Mouse (Mus musculus): Measurements from ENCODE around the gene Tbc1d30.

Gene Tbc1d30

GRCm38 (mm10) chr10:121351066-121351581 is at the start of gene Tbc1d30:
Tbc1d30 (minus strand) TSS chr10:121351278.
- DNase-seq = peak; percentile 19

GRCm38 (mm10) chr10:121398599-121398998 is 47.5 kb upstream of the Tbc1d30 start:
- DNase-seq = peak; percentile 33

- DNase-seq = no peak
These were observed 44.6 kb upstream of the Tbc1d30 start for GRCm38 (mm10) chr10:121395542-121396176.

GRCm38 (mm10) chr10:121394789-121395325 is 43.8 kb upstream of the Tbc1d30 start:
- DNase-seq = no peak

GRCm38 (mm10) chr10:121394270-121394669 is 43.2 kb upstream of the Tbc1d30 start:
- no peak for DNase-seq

GRCm38 (mm10) chr10:121391901-121392300 is 40.8 kb upstream of the Tbc1d30 start:
- no peak for DNase-seq

DNA sequence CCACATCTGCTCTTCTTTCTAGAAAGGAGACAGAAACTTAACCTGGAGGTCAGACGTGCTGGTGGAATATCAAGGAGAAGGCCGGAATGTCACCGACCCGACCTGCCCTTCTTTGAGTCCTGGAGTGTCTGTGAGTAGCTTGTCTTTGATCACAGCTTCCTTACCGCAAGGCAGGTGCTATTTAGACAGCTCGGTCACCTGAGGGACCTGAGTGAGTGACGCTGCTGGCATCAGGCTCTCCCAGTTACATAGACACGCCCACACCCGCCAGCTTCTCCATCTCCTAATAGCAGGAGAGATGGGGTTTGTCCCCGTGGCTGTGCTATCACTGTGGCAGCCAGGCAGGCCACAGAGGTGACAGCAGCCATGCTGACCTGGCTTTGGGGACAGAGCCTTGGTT is 39.5 kb upstream of the Tbc1d30 start:
- DNase-seq = no peak

DNA sequence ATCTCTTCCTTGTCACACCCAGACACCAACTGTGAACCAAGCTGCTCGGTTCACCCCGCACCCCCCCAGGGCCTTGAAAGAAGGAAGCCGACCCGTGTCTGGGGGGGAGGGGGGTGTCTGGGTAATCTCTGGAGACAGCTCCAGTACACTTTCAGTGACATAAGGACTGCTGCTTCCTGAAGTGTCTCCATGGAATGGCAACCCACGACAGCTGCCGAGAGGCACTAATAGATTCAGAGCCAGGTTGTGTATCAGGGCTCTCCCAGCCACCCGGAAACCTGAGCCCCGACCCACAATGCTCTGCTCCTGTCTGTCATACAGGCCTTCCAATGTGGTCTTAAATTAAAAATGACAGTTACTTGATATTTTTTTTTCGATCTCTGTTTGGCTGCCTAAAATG is 35.3 kb upstream of the Tbc1d30 start:
- no peak for DNase-seq

DNA sequence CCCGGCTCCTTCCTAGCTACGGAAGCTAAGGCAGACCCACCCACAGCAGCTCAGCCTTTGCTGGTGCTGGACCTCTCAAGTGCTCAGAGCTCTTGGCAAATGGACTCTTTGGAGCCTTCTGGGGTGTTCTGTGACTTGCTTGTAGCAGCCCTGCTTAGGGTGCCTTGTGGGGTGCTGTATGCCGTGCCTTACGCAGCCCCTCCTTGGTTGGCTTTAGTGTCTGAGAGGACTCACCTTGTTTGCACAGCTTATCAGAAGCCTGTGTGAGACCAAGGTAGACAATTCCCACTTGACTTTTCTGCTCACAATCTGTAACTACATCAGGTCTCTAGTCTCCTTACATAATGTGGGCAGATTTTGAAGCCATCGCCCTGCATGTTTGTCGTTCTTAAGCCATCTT is 34.6 kb upstream of the Tbc1d30 start:
- DNase-seq = no peak

DNA sequence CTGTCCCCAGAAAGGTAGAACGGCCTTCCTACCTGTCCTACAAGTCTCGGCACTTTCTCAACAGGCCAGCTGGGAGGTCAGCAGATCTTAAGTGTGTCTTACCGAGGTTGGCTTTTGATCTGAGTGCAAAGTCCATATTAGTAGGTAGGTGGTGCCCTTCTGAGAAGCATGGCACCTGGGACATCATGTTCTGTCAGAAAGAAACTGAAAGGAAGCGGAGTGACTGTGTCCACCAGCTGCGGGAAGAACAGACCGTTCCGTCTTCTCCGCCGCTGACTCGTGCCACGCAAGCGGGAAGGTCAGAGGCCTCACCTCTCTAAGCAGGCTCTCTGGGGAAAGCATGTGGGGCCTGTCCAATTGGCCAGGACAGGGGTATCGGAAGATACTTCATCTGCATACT is 33.6 kb upstream of the Tbc1d30 start:
- no peak for DNase-seq

DNA sequence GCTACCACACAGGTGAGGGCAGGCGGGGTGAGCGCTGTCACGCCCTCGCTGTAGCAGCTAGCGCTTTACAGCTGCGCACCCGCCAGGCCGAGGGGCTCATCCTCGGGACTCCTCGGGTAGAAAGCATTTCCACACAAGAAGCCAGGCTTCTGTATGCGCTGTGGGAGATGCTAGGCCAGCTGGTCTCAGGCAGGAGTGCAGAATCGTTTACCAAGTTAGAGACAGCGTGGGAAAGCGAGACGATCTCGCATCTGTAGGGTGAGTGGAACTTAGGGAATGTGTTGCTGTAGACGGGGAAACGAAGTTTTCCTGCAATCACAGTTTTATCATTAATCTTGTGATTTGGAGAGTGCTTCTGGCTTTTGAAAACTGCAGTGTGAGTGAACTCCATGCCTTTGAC is 30.2 kb upstream of the Tbc1d30 start:
- DNase-seq = no peak

- DNase-seq = no peak
These were observed 28.3 kb upstream of the Tbc1d30 start for GRCm38 (mm10) chr10:121379387-121379786.

- no peak for DNase-seq
These were observed 25.6 kb upstream of the Tbc1d30 start for GRCm38 (mm10) chr10:121376530-121377271.

DNA sequence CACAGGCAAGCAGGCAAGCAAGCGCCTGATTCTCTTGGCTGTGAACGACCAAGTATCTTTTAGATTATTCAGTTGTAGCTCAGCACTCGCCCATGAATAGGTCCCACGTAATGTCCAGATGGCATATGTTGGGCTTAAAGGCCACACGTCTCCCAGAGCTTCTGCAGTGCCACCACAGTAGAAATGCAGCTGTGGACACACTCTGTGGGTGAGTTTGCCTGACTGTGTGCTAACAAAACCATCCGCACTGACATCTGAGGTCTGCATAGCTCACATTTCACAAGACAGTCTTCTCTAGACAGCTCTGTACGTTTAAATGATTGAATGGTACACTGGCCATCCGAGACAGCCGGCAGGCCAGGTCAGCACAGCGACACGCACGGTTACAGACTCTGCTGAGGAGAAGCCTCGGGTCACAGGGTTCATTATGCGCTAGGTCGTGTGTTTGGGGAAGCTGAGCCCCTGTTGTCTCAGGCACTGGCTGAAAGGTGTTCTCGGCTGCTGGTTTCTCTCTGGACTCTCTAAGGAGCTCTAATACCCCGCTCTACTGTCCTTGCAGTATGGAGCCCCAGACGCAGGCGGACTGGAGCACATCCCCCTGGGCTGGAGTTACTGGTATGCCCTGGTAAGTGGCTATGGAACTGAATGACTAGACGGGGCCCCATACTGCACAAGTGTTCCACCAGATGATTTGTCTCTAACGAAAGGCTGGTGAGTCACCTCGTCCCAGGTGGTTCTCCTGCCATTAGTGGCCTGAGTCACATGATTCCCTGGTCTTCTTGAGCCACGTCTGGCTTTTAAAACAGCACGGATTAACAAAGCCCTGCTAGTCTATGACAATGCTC is 24.8 kb upstream of the Tbc1d30 start:
- DNase-seq = no peak

- no peak for DNase-seq
These were observed 23.9 kb upstream of the Tbc1d30 start for GRCm38 (mm10) chr10:121374693-121375620.

- no peak for DNase-seq
These were observed 22.9 kb upstream of the Tbc1d30 start for GRCm38 (mm10) chr10:121374013-121374412.

DNA sequence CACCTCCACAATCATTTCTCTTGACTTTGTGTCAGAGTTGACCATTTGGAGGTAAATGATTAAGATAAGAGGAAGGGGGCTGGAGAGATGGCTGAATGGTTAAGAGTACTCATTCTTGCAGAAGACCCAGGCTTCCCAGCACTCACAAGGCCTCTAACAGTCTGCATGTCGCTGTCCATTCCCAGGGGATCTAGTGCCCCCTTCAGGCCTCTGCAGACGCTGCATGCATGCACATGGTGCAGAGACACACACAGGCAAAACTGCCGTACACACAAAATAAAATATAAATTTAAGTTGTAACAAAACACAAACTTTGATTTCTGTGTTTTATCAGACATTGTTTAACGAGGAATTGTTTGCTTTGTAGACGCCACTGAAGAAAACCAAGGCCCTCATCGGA is 19.7 kb upstream of the Tbc1d30 start:
- no peak for DNase-seq

GRCm38 (mm10) chr10:121368783-121369465 is 17.8 kb upstream of the Tbc1d30 start:
- DNase-seq = no peak

- no peak for DNase-seq
These were observed 16.7 kb upstream of the Tbc1d30 start for GRCm38 (mm10) chr10:121367780-121368179.

DNA sequence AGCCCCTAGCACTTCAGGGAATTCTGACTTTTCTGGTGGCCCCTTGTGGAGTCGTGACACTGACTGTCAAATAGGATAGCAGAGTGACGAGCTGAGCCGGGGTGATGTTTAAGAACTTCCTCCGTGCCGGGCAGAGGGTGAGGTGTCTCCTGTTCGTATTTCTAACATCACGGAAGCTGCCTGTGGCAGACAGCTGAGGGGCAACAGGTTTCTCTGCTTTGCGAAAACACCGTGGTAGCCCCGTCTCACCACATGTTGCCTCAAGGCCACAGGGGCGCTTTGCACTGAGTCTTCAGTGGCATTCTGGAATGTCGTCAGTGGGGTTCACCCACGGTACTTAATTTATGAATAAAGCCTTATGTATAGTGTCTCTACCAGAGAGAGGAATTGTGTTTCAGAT is 16.2 kb upstream of the Tbc1d30 start:
- DNase-seq = no peak

DNA sequence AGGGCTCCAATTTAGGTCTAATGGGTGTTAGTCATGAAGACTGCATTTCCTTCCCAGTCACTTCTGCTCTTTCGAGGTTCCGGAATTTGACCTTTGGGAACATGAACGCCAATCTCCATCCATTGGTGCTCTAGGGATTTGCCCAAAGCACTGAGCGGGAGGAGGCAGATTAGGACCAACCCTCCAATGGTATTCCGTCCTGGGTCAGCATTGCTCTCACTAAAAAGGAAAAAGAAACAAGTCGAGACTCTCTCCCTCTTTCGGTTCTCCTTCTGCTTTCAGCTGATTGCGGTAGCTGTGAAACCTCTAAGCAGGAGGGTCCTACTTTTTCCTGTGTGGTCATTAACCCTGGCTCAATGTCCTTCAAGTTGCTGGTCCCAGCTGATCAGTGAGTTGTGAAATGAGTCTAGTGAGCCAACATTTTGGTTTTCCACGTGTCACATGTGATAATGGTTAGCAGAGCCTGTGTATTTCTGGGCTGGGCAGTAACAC is 14.7 kb upstream of the Tbc1d30 start:
- no peak for DNase-seq

Data from thymus, postnatal 14 days (tissue).